Mouse (Mus musculus): ENCODE results near the gene Rad23a. TPM values are rescaled to one million over a fixed set of nuclear protein-coding genes. Genes with fewer than 3 reads are reported as not detected.
A peak's percentile ranks its signal among the peaks of the same experiment; 100 is the strongest.

The Rad23a gene
- polyA plus RNA-seq, 1 experiment, result 66.0 TPM

DNA sequence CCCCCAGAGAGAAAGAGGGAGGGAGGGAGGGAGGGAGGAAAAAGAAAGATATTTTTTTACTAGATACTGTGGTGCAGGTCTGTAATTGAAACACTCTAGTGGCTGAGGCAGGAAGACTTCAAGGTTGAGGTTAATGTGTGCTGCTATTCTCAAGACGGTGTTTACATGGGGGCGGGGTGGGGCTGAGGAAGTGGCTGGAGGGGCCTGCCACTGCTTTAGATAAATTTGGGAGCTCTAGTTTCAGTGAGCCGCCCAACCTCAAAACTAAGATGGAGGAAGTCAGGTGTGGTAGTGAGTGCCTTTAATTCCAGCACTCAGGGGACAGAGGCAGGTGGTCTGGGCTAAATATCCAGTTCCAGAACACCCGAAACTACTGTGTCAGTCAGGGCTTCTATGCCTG lies 14.8 kb downstream of the Rad23a start:
- TF ChIP-seq POLR2A (IDR thresholded peaks at IDR 0.05; ENCODE audit: borderline replicate concordance, extremely low read depth, insufficient read depth, insufficient read length, poor library complexity, severe bottlenecking), result no peak
- no peak for TF ChIP-seq CTCF (IDR thresholded peaks at IDR 0.05; ENCODE audit: borderline replicate concordance, extremely low read depth, insufficient read depth, insufficient read length)
- DNase-seq (ENCODE audit: low read depth), result no peak

DNA sequence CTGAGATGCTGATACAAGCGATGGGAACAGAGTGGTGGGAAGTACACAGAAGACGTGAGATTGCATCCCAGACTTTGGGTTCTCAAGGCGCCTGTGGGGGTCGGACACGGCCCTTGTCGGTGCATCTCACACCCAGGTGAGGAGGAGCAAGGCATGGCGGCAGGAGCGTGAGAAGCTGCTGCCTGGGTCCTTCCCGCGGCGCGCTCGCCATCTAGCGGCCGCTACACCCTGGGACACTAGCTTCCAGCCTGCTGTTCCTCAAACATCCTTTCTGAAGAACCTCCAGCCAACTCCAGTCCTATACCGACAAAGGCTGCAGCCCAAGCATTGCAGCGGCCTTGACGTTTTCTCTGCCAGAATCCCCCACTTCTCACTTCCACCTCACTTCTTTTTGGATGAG lies 16.8 kb downstream of the Rad23a start:
- no peak for TF ChIP-seq POLR2A (IDR thresholded peaks at IDR 0.05; ENCODE audit: borderline replicate concordance, extremely low read depth, insufficient read depth, insufficient read length, poor library complexity, severe bottlenecking)
- TF ChIP-seq CTCF (IDR thresholded peaks at IDR 0.05; ENCODE audit: borderline replicate concordance, extremely low read depth, insufficient read depth, insufficient read length), result peak; percentile 96
- peak; percentile 91 for DNase-seq (ENCODE audit: low read depth)

DNA sequence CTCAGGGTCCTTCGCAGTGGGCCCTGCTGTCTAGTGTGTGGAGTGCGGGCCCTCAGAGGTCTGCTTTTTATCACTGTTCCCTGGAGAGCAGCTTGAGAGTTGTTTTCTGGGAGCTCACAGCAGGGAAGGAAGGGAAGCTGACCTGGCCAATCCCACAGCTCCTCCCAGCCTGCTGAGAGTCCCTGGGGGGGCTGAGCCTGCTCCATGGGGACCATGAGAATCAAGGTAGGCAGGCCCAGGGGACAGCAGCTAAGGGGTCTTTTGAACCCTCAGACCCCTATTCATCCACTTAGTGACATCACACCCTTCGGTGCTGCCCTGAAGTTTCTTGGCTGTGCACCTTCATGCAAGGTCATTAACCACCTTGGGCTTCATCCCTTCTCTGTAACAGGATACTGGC lies 17.7 kb downstream of the Rad23a start, which contains the start of gene Dand5:
Gene Dand5 (minus strand): TSS at position 101 of the 400 bp plus-strand sequence.
- TF ChIP-seq POLR2A (IDR thresholded peaks at IDR 0.05; ENCODE audit: borderline replicate concordance, extremely low read depth, insufficient read depth, insufficient read length, poor library complexity, severe bottlenecking), result no peak
- TF ChIP-seq CTCF (IDR thresholded peaks at IDR 0.05; ENCODE audit: borderline replicate concordance, extremely low read depth, insufficient read depth, insufficient read length), result no peak
- no peak for DNase-seq (ENCODE audit: low read depth)

DNA sequence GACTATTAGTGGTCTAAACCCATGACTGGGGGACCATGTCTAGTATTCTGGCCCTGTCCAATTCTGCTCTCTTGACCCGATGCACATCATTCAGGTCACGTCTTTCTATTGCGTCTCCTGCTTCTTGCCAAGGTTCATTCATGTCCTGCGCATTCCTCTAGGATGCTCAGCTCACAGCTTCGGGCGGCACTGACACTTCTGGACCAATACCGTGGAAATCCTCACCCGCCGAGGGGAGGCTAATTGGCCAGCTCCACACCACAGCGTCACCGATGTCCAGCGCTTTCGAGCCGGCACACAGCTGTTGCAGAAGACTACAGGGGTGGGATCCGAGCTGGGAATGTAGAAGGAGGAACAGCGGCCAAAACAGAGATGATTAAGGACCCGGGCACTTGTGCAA lies 24.3 kb downstream of the Rad23a start:
- no peak for TF ChIP-seq CTCF (IDR thresholded peaks at IDR 0.05; ENCODE audit: borderline replicate concordance, extremely low read depth, insufficient read depth, insufficient read length)
- TF ChIP-seq POLR2A (IDR thresholded peaks at IDR 0.05; ENCODE audit: borderline replicate concordance, extremely low read depth, insufficient read depth, insufficient read length, poor library complexity, severe bottlenecking), result no peak
- no peak for DNase-seq (ENCODE audit: low read depth)

DNA sequence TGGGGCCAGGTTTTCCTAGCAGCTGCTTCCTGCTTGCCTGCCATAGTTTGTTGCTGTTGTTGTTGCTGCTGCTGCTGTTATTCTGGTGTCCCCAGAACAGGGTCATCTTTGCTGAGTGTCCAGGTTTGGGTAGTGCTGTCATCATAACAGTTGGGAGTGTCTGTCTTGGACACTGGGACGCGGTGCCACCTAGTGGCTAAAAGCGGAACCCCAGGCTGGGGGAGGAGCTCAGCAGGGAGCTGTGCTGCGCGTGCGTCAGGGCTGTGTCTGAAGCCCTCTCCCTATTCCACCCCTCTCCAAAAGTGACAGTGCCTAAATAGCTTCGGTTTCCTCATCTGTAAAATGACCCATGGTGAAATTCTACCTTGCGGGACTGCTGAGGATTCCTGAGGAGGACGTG lies 24.9 kb downstream of the Rad23a start:
- no peak for TF ChIP-seq POLR2A (IDR thresholded peaks at IDR 0.05; ENCODE audit: borderline replicate concordance, extremely low read depth, insufficient read depth, insufficient read length, poor library complexity, severe bottlenecking)
- peak; percentile 94 for TF ChIP-seq CTCF (IDR thresholded peaks at IDR 0.05; ENCODE audit: borderline replicate concordance, extremely low read depth, insufficient read depth, insufficient read length)
- peak; percentile 90 for DNase-seq (ENCODE audit: low read depth)

DNA sequence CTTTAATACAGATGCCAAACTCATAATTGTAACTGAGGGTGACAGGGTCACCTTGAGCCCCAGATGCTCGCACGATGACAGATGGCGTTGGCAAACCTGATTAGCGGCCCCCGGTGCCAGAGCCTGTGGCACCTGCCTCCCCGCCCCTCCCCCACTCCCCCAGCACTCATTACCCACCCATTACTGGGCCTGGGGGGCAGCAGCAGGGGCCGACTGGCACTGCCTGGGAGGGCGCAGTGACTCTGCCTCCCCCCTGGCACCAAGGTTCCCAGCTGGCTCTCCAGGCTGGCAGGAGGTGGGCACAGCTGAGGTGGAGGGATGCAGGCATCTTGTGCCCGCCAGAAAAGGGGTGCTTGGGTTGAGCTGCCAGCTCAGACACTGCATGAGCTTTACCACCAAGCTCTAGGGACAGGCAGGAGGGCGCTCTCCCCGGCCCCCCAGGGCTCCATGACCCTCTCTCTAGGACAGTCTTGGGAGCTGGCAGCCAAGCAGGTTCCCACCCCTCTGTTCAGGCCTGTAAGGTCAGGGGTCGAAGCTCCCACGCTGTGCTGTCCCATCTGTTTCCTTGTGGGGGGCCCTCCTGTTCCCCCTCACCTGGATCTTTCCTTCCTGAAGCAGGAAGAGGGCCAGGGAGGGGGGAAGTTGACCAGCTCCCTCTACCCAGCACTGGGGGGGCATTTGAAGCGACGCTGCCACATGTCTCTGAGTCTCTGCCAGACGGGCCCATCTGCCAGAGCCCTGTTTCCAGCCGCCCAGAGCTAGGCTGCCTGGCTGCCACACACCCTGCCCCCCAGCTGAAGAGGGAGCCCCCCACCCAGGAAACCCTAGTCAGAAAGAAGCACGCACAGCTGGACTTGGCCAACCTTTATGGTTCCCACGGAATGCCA lies 25.7 kb downstream of the Rad23a start:
- peak; percentile 89 for DNase-seq (ENCODE audit: low read depth)
- no peak for TF ChIP-seq CTCF (IDR thresholded peaks at IDR 0.05; ENCODE audit: borderline replicate concordance, extremely low read depth, insufficient read depth, insufficient read length)
- TF ChIP-seq POLR2A (IDR thresholded peaks at IDR 0.05; ENCODE audit: borderline replicate concordance, extremely low read depth, insufficient read depth, insufficient read length, poor library complexity, severe bottlenecking), result no peak

DNA sequence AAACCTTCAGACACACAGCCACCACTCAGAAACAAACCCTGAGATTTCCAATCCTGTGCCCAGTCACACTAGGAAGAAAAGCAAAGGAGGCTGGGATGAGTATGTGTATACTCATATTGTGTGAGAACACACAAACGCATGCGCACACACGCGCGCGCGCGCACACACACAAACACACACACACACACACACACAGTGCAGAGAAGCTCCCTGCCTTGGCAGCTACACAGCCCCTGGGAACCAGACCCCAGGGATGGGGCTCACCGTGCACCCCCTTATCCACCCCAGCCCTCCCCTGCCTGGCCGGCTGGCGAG lies 26.3 kb downstream of the Rad23a start:
- DNase-seq (ENCODE audit: low read depth), result no peak
- TF ChIP-seq POLR2A (IDR thresholded peaks at IDR 0.05; ENCODE audit: borderline replicate concordance, extremely low read depth, insufficient read depth, insufficient read length, poor library complexity, severe bottlenecking) (no peak), CTCF (IDR thresholded peaks at IDR 0.05; ENCODE audit: borderline replicate concordance, extremely low read depth, insufficient read depth, insufficient read length) (no peak)

DNA sequence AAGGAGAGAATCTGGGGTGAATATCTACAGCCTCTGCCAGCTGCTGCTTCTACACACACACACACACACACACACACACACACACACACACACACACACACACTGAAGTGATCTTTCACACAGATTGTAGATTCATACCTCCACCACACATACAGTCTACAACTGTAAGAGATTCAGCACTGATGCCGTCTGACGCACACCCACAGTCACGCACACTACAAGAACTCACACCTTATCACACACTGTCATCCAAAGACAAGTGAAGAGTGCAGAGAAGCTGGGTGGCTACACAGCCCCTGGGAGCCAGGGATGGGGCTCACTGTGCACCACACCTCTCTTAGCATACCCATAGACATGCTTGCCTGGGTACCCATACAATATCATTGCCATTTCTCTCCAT lies 26.6 kb downstream of the Rad23a start:
- peak; percentile 48 for DNase-seq (ENCODE audit: low read depth)
- TF ChIP-seq POLR2A (IDR thresholded peaks at IDR 0.05; ENCODE audit: borderline replicate concordance, extremely low read depth, insufficient read depth, insufficient read length, poor library complexity, severe bottlenecking) (no peak), CTCF (IDR thresholded peaks at IDR 0.05; ENCODE audit: borderline replicate concordance, extremely low read depth, insufficient read depth, insufficient read length) (no peak)

DNA sequence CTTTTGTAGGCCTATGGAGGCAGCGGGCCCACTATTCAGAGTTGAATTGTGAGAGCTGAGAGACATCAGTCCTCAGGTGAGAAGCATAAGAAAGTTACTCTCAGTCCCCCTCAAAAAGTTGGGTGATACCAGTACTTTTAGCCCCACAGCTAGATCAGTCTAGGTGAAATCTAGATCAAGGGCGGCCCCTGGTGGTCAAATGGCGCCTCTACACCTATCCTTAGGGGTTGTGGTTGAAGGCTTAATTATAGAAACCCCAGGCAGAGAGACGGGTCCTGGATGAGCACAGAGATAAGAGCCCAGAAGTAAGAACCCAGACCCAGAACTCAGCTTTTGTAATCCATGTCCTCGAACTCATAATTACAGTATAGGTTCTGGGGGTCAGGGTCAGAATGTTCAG lies 27.4 kb downstream of the Rad23a start:
- TF ChIP-seq CTCF (IDR thresholded peaks at IDR 0.05; ENCODE audit: borderline replicate concordance, extremely low read depth, insufficient read depth, insufficient read length) (peak; percentile 80; the same call in 1 of the 2 replicates), POLR2A (IDR thresholded peaks at IDR 0.05; ENCODE audit: borderline replicate concordance, extremely low read depth, insufficient read depth, insufficient read length, poor library complexity, severe bottlenecking) (no peak)

DNA sequence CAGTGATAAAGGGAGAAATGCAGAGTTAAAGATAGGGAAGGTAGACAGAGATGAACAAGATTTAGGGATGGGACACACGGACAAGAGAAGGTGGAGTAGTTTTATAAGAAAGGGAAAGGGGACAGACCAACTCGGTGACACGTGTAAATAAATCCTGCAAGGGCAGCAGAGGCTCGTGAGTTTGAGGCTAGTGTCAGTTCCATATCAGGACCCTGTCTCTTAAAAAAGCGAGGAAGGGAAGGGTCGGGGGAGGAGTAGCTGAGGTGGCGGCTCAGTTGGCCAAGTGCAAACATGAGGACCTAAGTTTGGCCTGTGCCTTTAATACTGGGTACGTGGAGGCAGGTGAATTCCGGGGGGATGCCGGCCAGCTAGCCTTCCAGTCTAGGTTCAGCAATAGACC lies 29.2 kb downstream of the Rad23a start:
- no peak for DNase-seq (ENCODE audit: low read depth)

More for the DNA sequence above, 27.4 kb downstream of the Rad23a start:
- DNase-seq (ENCODE audit: low read depth), result peak; percentile 86

DNA sequence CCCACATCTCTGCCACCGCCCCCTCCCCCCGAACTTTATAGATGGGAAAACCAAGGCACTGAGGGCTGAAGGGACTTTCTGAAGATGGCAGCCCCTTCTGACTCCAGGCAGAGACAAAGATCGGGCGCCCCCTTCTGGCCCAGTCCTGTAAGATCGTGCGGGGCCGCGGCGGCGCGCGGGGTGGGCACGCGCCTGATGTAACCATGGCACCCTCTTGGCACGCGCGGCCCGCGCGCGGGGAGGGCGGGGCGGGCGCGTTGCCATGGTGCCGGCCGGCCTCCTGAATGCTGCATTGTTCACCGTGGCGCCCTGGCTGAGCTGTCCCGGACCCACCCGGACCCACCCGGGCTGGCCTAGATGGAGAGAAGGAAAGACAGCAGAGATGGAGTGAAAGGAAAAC lies 29.6 kb downstream of the Rad23a start:
- 0 out of 2 replicates have a peak, but pooled peaks have one; percentile 6 for TF ChIP-seq POLR2A (IDR thresholded peaks at IDR 0.05; ENCODE audit: borderline replicate concordance, extremely low read depth, insufficient read depth, insufficient read length, poor library complexity, severe bottlenecking)
- TF ChIP-seq CTCF (IDR thresholded peaks at IDR 0.05; ENCODE audit: borderline replicate concordance, extremely low read depth, insufficient read depth, insufficient read length), result peak; percentile 83

More for the DNA sequence above, 29.2 kb downstream of the Rad23a start:
- TF ChIP-seq POLR2A (IDR thresholded peaks at IDR 0.05; ENCODE audit: borderline replicate concordance, extremely low read depth, insufficient read depth, insufficient read length, poor library complexity, severe bottlenecking), result no peak
- TF ChIP-seq CTCF (IDR thresholded peaks at IDR 0.05; ENCODE audit: borderline replicate concordance, extremely low read depth, insufficient read depth, insufficient read length), result no peak

DNA sequence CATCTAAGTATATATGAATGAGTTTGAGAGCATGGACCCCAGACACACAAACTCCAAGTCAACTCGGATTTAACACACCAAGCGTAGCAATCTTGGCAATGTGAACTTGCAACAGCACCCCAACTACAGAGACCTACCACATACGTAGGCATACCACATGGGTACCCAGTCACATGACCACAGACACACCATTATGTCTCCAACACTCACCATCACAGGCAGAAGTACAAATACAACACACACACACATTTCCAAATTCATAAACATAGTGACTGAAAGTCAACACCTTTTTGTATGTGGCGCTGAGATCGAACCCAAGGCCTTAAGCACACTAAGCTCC lies 30.6 kb downstream of the Rad23a start:
- no peak for TF ChIP-seq POLR2A (IDR thresholded peaks at IDR 0.05; ENCODE audit: borderline replicate concordance, extremely low read depth, insufficient read depth, insufficient read length, poor library complexity, severe bottlenecking)
- no peak for TF ChIP-seq CTCF (IDR thresholded peaks at IDR 0.05; ENCODE audit: borderline replicate concordance, extremely low read depth, insufficient read depth, insufficient read length)
- peak; percentile 71 for DNase-seq (ENCODE audit: low read depth)

More for the DNA sequence above, 29.6 kb downstream of the Rad23a start:
- peak; percentile 96 for DNase-seq (ENCODE audit: low read depth)
